Mouse (Mus musculus) CH12.LX (cell line): ENCODE measurements at regions not wholly inside any gene's neighbourhood (a gene's known extent, or its start where the extent isn't known, plus 50 kb on each side); places are given as distances from the start of the nearest gene placed in this dataset.

Experiments used
- DNase-seq: peaks from one replicate; pipeline ENCODE4 v3.0.0-alpha.2; 2013; ENCODE audit errors: extremely low read depth
- H3K27ac ChIP-seq: 2 replicates; pipeline ENCODE4 v1.5.1; 2012; ENCODE audit warnings: low read depth, mild to moderate bottlenecking, control low read depth, moderate library complexity; ENCODE audit not compliant: insufficient read depth
- H3K27me3 ChIP-seq: replicated peaks from 2 replicates; pipeline ENCODE3; 2012; ENCODE audit warnings: inconsistent platforms
- H3K36me3 ChIP-seq, 2 experiments: replicated peaks in 1 of 2; 2 replicates each; pipeline versions ENCODE3 to v1.6.1; 2012; ENCODE audit warnings: inconsistent platforms in 1 of 2, low read length in 1 of 2, mild to moderate bottlenecking in 1 of 2, mixed read lengths in 1 of 2, moderate library complexity in 1 of 2; ENCODE audit not compliant: control insufficient read depth in 1 of 2, insufficient read depth in 1 of 2
- H3K4me1 ChIP-seq, 2 experiments: 2 replicates each; pipeline ENCODE4 v1.6.1; 2012; ENCODE audit warnings: inconsistent platforms in 1 of 2, moderate library complexity in 1 of 2; ENCODE audit not compliant: insufficient read depth in 2 of 2, control insufficient read depth in 1 of 2
- H3K4me2 ChIP-seq: 2 replicates; pipeline ENCODE4 v1.6.1; 2012; ENCODE audit warnings: low read depth, mild to moderate bottlenecking, control low read depth; ENCODE audit not compliant: poor library complexity, insufficient read depth, severe bottlenecking
- H3K4me3 ChIP-seq, 3 experiments: fragments of 150-350 bp in 1 of 3; sonication (generic) in 1 of 3; replicated peaks in 1 of 3; 2 replicates each; pipeline versions ENCODE3 to v1.5.1; 2011 to 2012; ENCODE audit warnings: low read depth in 2 of 3, low read length in 2 of 3, mild to moderate bottlenecking in 2 of 3, moderate library complexity in 2 of 3, control low read depth in 1 of 3, improper control_type of control experiment in 1 of 3, inconsistent platforms in 1 of 3, mixed read lengths in 1 of 3; ENCODE audit not compliant: poor library complexity in 1 of 3
- H3K79me2 ChIP-seq: replicated peaks from 2 replicates; pipeline ENCODE4 v1.6.1; 2012; ENCODE audit warnings: mild to moderate bottlenecking, moderate library complexity; ENCODE audit not compliant: control insufficient read depth, poor library complexity, insufficient read depth, severe bottlenecking; ENCODE audit errors: extremely low read depth
- H3K9ac ChIP-seq: 2 replicates; pipeline ENCODE4 v1.6.1; 2012; ENCODE audit warnings: low read depth, mild to moderate bottlenecking, control low read depth, moderate library complexity; ENCODE audit not compliant: insufficient read depth
- H3K9me3 ChIP-seq: replicated peaks from 2 replicates; pipeline ENCODE3; 2012; ENCODE audit warnings: low read length, inconsistent platforms, mixed read lengths
- BHLHE40 ChIP-seq: IDR thresholded peaks from 2 replicates; pipeline ENCODE4 v1.6.1; 2011; ENCODE audit warnings: mild to moderate bottlenecking, low read depth, low read length, improper control_type of control experiment
- CHD1 ChIP-seq: IDR thresholded peaks from 2 replicates; pipeline ENCODE4 v1.6.1; 2012; ENCODE audit warnings: low read depth, low read length, improper control_type of control experiment, inconsistent platforms
- CTCF ChIP-seq, 2 experiments: IDR thresholded peaks in 1 of 2; conservative IDR thresholded peaks in 1 of 2; 2 replicates each; pipeline ENCODE4 v1.5.1; 2011 to 2012; ENCODE audit warnings: low read depth in 2 of 2, low read length in 2 of 2, improper control_type of control experiment in 1 of 2, inconsistent platforms in 1 of 2, mild to moderate bottlenecking in 1 of 2, moderate library complexity in 1 of 2
- ELF1 ChIP-seq: IDR thresholded peaks from 2 replicates; pipeline ENCODE4 v1.6.1; 2014; ENCODE audit warnings: low read depth, mild to moderate bottlenecking, inconsistent platforms, low read length, improper control_type of control experiment
- GABPA ChIP-seq: IDR thresholded peaks from 2 replicates; pipeline ENCODE4 v1.6.1; 2012; ENCODE audit warnings: low read depth, low read length, improper control_type of control experiment, inconsistent platforms; ENCODE audit not compliant: insufficient replicate concordance
- JUN ChIP-seq: IDR thresholded peaks from 2 replicates; pipeline ENCODE4 v1.6.1; 2011; ENCODE audit warnings: low read depth, mild to moderate bottlenecking, low read length, improper control_type of control experiment, moderate library complexity; ENCODE audit not compliant: insufficient read depth
- MYC ChIP-seq: IDR thresholded peaks from 2 replicates; pipeline ENCODE4 v1.6.1; 2011; ENCODE audit warnings: low read depth, mild to moderate bottlenecking, improper control_type of control experiment, low read length
- POLR2A ChIP-seq: IDR thresholded peaks from 2 replicates; pipeline ENCODE4 v1.6.1; 2011; ENCODE audit warnings: low read depth, mild to moderate bottlenecking, improper control_type of control experiment, low read length
- RAD21 ChIP-seq: IDR thresholded peaks from 2 replicates; pipeline ENCODE4 v1.6.1; 2011; ENCODE audit warnings: low read depth, mild to moderate bottlenecking, low read length, improper control_type of control experiment, moderate library complexity
- SMC3 ChIP-seq: IDR thresholded peaks from 2 replicates; pipeline ENCODE4 v1.6.1; 2011; ENCODE audit warnings: low read depth, low read length, improper control_type of control experiment
- TBP ChIP-seq: conservative IDR thresholded peaks from 2 replicates; pipeline ENCODE4 v1.6.1; 2011; ENCODE audit warnings: low read depth, low read length, improper control_type of control experiment
- TCF12 ChIP-seq: IDR thresholded peaks from 2 replicates; pipeline ENCODE4 v1.6.1; 2014; ENCODE audit warnings: low read depth, mild to moderate bottlenecking, inconsistent platforms, low read length, improper control_type of control experiment
- UBTF ChIP-seq: IDR thresholded peaks from 2 replicates; pipeline ENCODE4 v1.6.1; 2012; ENCODE audit warnings: low read depth, mild to moderate bottlenecking, inconsistent platforms, low read length, improper control_type of control experiment, moderate library complexity
- ZKSCAN1 ChIP-seq: IDR thresholded peaks from 2 replicates; pipeline ENCODE4 v1.6.1; 2012; ENCODE audit warnings: low read depth, inconsistent platforms, low read length, improper control_type of control experiment, borderline replicate concordance
- dilution Hi-C: fragments of 300-500 bp; cut with MboI; formaldehyde crosslinking; loops from 2 replicates; pipeline ENCODE4 v1.14.3; 2020; ENCODE audit warnings: low sequenced_read_pairs; ENCODE audit not compliant: extremely low pct_unique_long_range_greater_than_20kb, extremely low pct_ligation_motif_present
- in situ Hi-C: fragments of 300-500 bp; cut with MboI; formaldehyde crosslinking; loops from 3 replicates; pipeline ENCODE4 v1.14.3; 2019; ENCODE audit warnings: low sequenced_read_pairs, low pct_ligation_motif_present, low pct_unique_long_range_greater_than_20kb, mixed read lengths

DNA sequence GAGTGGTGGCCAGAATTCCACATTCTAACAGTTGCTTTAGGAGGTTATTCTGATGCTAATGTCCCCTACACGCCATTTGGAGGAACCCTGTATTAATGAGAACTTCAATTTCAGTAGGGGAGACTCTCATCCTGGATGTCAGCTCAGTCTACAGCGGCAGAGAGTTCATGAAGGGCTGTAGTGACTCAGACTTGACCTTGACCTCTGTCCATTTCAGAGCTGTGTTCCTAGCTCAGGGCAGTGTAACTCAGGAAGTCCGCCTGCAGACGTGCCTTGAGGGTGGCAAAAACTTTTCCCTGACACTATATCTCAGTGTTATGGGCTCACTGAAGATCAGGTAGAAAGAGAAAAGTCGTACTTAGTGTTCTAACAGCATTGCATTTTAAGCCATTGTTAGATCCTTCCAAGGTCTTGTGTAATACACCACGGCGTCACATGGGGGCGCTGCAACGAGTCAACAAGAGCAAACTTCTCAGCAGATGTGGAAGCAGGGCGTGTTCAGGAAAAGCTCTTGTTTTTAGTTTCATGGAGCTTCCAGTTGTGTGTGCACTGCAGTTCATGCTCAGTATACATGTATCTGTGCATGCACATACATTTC, 297.5 kb downstream of the 1500009L16Rik start:
- in situ Hi-C loops, result no loop called here
- H3K4me2 ChIP-seq, result no peak overlapping the region
- no peaks in the 10 kb centered on the region for H3K27me3 ChIP-seq
- TF ChIP-seq BHLHE40, result no peak
- TF ChIP-seq ZKSCAN1, result no peak
- TF ChIP-seq SMC3, result peak; percentile 74
- TF ChIP-seq TCF12, result no peak
- TF ChIP-seq CHD1, result no peak
- no peak for TF ChIP-seq JUN
- no peak for TF ChIP-seq GABPA
- TF ChIP-seq UBTF, result no peak
- TF ChIP-seq RAD21, result peak; percentile 55
- TF ChIP-seq CTCF (conservative IDR thresholded peaks at IDR 0.05 in 1 of 2, IDR thresholded peaks at IDR 0.05 in 1 of 2; ENCODE audit: low read depth in 2 of 2, low read length in 2 of 2), result peak; percentile 67 to 75
- TF ChIP-seq, all 38 proteins: peak for 3
- Histone ChIP-seq H3K27ac (no peak overlapping the region), H3K79me2 (no peaks in the 10 kb centered on the region), H3K4me3 (no peak overlapping the region), H3K9ac (no peak overlapping the region), H3K4me1 (peaks cover 0 to 12% of the 10 kb centered on the region in 2 experiments; a peak in 2 of 4 replicates), H3K9me3 (no peaks in the 10 kb centered on the region), H3K36me3 (no peaks in the 10 kb centered on the region)
- DNase-seq, result peak; percentile 37
- dilution Hi-C loops, result no loop called here

DNA sequence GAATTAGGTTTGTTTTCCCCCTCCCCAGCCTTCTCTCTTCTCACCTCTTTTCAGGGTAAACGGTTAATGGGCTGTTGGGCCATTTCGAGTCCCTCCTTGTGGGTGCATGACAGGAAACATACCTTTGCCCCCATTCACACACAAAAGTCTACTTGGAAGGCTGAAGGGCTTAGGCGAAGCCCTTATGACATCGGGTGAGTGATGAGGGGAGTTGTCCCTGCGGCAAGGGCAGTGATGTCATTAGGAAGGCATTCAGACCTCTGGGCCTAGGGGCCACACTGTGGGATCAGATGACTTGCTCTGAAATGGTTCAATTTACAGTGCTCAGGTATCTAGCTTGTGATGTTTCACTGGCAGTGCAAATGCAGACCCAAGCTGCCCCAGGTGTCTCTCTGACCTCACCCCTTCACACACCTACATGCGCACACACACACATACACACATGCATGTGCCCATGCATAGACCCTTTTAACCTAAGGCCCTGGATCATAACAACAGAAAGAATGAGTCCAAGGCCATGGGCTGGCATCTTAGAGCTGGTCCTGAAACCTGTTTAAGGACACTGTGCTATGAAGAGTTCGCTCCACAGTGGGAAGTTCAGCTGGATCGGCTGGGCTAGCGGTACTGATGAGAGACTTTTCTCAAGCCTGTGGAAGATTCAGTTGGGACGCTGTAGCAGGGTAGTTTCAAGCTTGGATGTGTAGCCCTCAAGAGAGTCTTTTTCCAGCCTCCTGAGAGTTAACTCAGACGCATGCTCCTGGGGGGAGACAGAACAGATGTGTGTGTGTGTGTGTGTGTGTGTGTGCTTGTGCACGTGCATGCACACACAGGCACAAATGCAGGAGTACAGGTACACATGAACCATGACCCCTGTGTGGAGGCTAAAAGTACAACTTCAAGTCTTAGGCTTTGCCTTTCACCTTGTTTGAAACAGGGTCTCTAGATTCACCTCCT, 298.8 kb downstream of the 1500009L16Rik start:
- H3K9ac ChIP-seq, result no peak overlapping the region
- H3K27me3 ChIP-seq, result no peaks in the 10 kb centered on the region
- peaks cover 0 to 12% of the 10 kb centered on the region in 2 experiments; a peak in 2 of 4 replicates for H3K4me1 ChIP-seq
- no peaks in the 10 kb centered on the region for H3K36me3 ChIP-seq
- no peaks in the 10 kb centered on the region for H3K79me2 ChIP-seq
- dilution Hi-C loops (no loop called here), in situ Hi-C loops (no loop called here)
- no peak overlapping the region for H3K27ac ChIP-seq
- no peak overlapping the region for H3K4me3 ChIP-seq
- no peaks in the 10 kb centered on the region for H3K9me3 ChIP-seq
- no peak overlapping the region for H3K4me2 ChIP-seq
- DNase-seq, result no peak
- TF ChIP-seq TBP (no peak), MYC (no peak), ELF1 (no peak), POLR2A (no peak)
